Mouse (Mus musculus) thymus, adult 2 months (tissue): ENCODE measurements around the gene Purb.

Experiments used
- CTCF ChIP-seq: fragments of 200-500 bp; IDR thresholded peaks from 2 replicates; pipeline ENCODE4 v1.5.1; 2012; ENCODE audit warnings: mild to moderate bottlenecking, control low read depth, low read length, moderate library complexity, borderline replicate concordance; ENCODE audit not compliant: control insufficient read depth, poor library complexity, insufficient read depth; ENCODE audit errors: extremely low read depth
- POLR2A ChIP-seq: fragments of 200-500 bp; IDR thresholded peaks from 2 replicates; pipeline ENCODE4 v1.6.1; 2012; ENCODE audit warnings: mild to moderate bottlenecking, low read length, control low read depth, moderate library complexity; ENCODE audit not compliant: control insufficient read depth, poor library complexity, insufficient read depth; ENCODE audit errors: extremely low read depth

DNA sequence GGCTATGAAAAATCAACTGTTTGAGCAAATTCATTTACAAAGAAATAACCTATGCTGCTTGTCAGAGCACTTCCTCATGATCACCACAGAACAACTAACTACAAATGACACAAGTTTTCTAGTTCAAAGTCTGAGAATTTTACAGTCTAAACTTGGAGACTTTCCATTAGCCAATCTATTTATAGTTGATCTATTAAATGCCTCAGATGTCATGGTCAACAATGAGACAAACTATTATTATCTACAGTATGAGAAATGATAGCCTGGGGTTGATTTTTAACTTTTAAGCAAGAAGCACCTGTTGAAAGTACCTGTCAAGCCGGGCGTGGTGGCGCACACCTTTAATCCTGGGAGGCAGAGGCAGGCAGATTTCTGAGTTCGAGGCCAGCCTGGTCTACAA lies 33.2 kb downstream of the Purb start:
- TF ChIP-seq POLR2A, result no peak
- no peak for TF ChIP-seq CTCF
